Mouse (Mus musculus) E14TG2a.4 (cell line): Measurements from ENCODE around the gene Klhdc3.

Experiments used
- CTCF ChIP-seq: conservative IDR thresholded peaks from 2 replicates; pipeline ENCODE4 v1.5.1; 2014; ENCODE audit warnings: low read length
- NANOG ChIP-seq: IDR thresholded peaks from 2 replicates; pipeline ENCODE4 v1.6.1; 2014; ENCODE audit warnings: borderline replicate concordance, low read length, mixed read lengths

DNA sequence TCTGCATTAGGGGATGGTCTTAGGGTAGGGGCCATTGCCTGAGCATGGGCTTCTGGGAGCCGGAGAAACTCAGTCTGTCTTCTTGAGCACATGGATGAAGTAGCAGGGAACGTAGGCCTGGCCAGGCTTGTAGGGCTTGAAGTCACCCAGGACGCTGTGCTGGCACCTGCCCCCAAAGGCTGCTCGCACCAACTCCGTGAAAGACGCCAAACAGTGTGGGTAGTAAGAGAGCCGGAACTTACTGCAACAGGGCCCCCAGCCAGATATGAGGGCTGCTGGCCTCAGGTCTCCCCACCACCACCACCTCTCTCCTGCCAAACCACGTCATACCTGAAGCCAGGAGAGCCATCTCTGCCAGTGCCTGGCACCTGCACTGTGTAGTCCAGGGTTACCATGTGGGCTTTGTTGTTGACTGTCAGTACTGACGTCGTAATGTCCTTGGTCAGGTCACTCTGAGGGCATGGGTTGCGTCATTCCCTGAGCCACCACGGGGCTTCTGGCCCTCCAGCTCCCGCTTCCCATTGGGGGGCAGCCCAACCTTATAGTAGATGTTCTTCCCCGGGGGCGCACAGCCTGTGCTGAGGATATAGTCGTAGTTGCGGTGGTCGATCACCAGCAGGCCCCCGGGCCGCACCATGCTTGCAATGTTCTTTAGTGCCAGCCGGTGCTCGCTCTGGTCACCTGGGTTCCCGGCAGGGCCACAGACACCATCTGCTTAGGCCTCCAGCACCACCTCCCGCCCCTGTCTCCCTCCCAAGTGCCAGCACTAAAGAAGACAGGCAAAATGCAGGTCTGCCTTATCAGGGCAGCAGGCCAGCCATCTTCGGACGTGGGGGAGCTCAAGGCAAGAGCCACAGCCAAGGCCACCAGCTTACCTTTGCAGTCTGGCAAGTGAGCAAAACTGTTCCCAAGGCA is 45.3 kb upstream of the Klhdc3 start:
- TF ChIP-seq CTCF (no peak), NANOG (no peak)
